Mouse (Mus musculus) left cerebral cortex, adult 2 months (tissue): Measurements from ENCODE around the gene Gm28372. TPM values are rescaled to one million over a fixed set of nuclear protein-coding genes. Genes with fewer than 3 reads are reported as not detected.

Experiments
- DNase-seq, 2 experiments: peaks; one replicate each; pipeline ENCODE4 v3.0.0; 2021 to 2022; ENCODE audit warnings: low spot score in 2 of 2, mixed read lengths in 1 of 2; ENCODE audit errors: extremely low spot score in 1 of 2
- H3K27ac ChIP-seq: fragments of 200-600 bp; 2 replicates; pipeline ENCODE4 v1.8.1; 2022
- H3K4me3 ChIP-seq: fragments of 200-600 bp; 2 replicates; pipeline ENCODE4 v1.8.1; 2022
- CTCF ChIP-seq: fragments of 200-600 bp; IDR thresholded peaks from 2 replicates; pipeline ENCODE4 v1.8.1; 2022; ENCODE audit warnings: antibody characterized with exemption, mild to moderate bottlenecking, moderate library complexity
- intact Hi-C: fragments of 180-260 bp; cut with DNase I; formaldehyde crosslinking; loops from one replicate; pipeline ENCODE4 v1.15.1; 2025
- total RNA-seq, 2 experiments: library from RNA; stranded (reverse); gene quantifications; 2 replicates each; pipeline ENCODE4 v1.2.3; 2021

Gene Gm28372
- total RNA-seq, 2 experiments from 2014 or later: not detected

- DNase-seq: no peak
- Histone ChIP-seq H3K27ac (no peak overlapping the region), H3K4me3 (no peak overlapping the region)
- TF ChIP-seq CTCF: no peak; the same call in 1 of the 2 replicates
- intact Hi-C loops: no loop called here
Measured at GRCm38 (mm10) chr2:130414094-130414856, 9.2 kb downstream of the Gm28372 start.

- intact Hi-C loops: loop anchor here (5.0 kb wide), 1 partner anchor 485 kb away; the partner anchor contains the start of genes 4930402H24Rik and Atrn
- DNase-seq: no peak
- no peak for TF ChIP-seq CTCF
- Histone ChIP-seq H3K27ac (no peak overlapping the region), H3K4me3 (no peak overlapping the region)
Measured at GRCm38 (mm10) chr2:130421781-130422620, 17.0 kb downstream of the Gm28372 start.

- DNase-seq: peak; percentile 81 to 83
- Histone ChIP-seq H3K4me3 (peak overlapping the region; percentile 81), H3K27ac (peak overlapping the region; percentile 98)
- intact Hi-C loops: loop anchor here (5.0 kb wide), 1 partner anchor 484 kb away; the partner anchor contains the start of genes 4930402H24Rik and Atrn
- TF ChIP-seq CTCF: no peak
Measured at GRCm38 (mm10) chr2:130423397-130424125, 18.5 kb downstream of the Gm28372 start.

- peak; percentile 61 for TF ChIP-seq CTCF
- peak; percentile 93 for DNase-seq
- intact Hi-C loops: loop anchor here (5.0 kb wide), 1 partner anchor 483 kb away; the partner anchor contains the start of genes 4930402H24Rik and Atrn
- peak within 1 kb of the TSS; percentile 81 for H3K4me3 ChIP-seq
- H3K27ac ChIP-seq: peak within 1 kb of the TSS; percentile 98
Measured at GRCm38 (mm10) chr2:130424126-130424853, 19.3 kb downstream of the Gm28372 start, which contains the start of the genes Vps16 and Pced1a. Gene Vps16, plus strand, starts transcription at chr2:130424339. Gene Pced1a, minus strand, starts transcription at chr2:130424701.

- DNase-seq: no peak
- Histone ChIP-seq H3K4me3 (peak overlapping the region; percentile 81), H3K27ac (peak overlapping the region; percentile 98)
- no peak; the same call in 1 of the 2 replicates for TF ChIP-seq CTCF
- intact Hi-C loops: no loop called here
Measured at GRCm38 (mm10) chr2:130425112-130425511, 20.1 kb downstream of the Gm28372 start.

- no peak for DNase-seq
- no peak for TF ChIP-seq CTCF
- Histone ChIP-seq H3K27ac (no peak overlapping the region), H3K4me3 (no peak overlapping the region)
- intact Hi-C loops: no loop called here
Measured at GRCm38 (mm10) chr2:130429851-130430250, 24.8 kb downstream of the Gm28372 start.

- intact Hi-C loops: no loop called here
- Histone ChIP-seq H3K4me3 (no peak overlapping the region), H3K27ac (no peak overlapping the region)
- no peak for TF ChIP-seq CTCF
- no peak for DNase-seq
Measured at GRCm38 (mm10) chr2:130430484-130430883, 25.4 kb downstream of the Gm28372 start.

- no peak for TF ChIP-seq CTCF
- H3K4me3 ChIP-seq: no peak overlapping the region
- DNase-seq: no peak
- intact Hi-C loops: no loop called here
- H3K27ac ChIP-seq: no peak overlapping the region
Measured at GRCm38 (mm10) chr2:130432157-130432556, 27.1 kb downstream of the Gm28372 start.

GRCm38 (mm10) chr2:130433152-130433551 is 28.1 kb downstream of the Gm28372 start:
- H3K27ac ChIP-seq: no peak overlapping the region
- H3K4me3 ChIP-seq: no peak overlapping the region
- peak in 1 of 2 experiments; percentile 35 for DNase-seq
- peak; percentile 71 for TF ChIP-seq CTCF
- intact Hi-C loops: no loop called here

GRCm38 (mm10) chr2:130436769-130437168 is 31.7 kb downstream of the Gm28372 start:
- intact Hi-C loops: no loop called here
- no peak for DNase-seq
- TF ChIP-seq CTCF: no peak
- H3K27ac ChIP-seq: no peak overlapping the region
- no peak overlapping the region for H3K4me3 ChIP-seq

GRCm38 (mm10) chr2:130438861-130439260 is 33.8 kb downstream of the Gm28372 start:
- no peak for DNase-seq
- intact Hi-C loops: no loop called here

More at GRCm38 (mm10) chr2:130438861-130439260, 33.8 kb downstream of the Gm28372 start:
- no peak overlapping the region for H3K4me3 ChIP-seq
- no peak overlapping the region for H3K27ac ChIP-seq
- no peak for TF ChIP-seq CTCF
